Mouse (Mus musculus) midbrain, embryonic 16.5 days (tissue): ENCODE results near the gene Mapk3. TPM values are rescaled to one million over a fixed set of nuclear protein-coding genes. Genes with fewer than 3 reads are reported as not detected.
"Not testable (repeated sequence)": the region's sequence is repeated elsewhere in the genome, so short reads cannot be mapped to it uniquely, and the experiment has no call there.

Experiments used
- ATAC-seq: fragments of 200-750 bp; cut with Nextera tagmentation; 2 replicates; pipeline ENCODE4 v1.8.0; 2017; ENCODE audit warnings: moderate TSS enrichment
- H3K27ac ChIP-seq: fragments of 300-500 bp; sonication (generic); 2 replicates; pipeline ENCODE4 v1.5.1; 2014; ENCODE audit warnings: mild to moderate bottlenecking, low read length, mixed read lengths
- H3K27me3 ChIP-seq: fragments of 300-500 bp; sonication (generic); 2 replicates; pipeline ENCODE4 v1.6.1; 2014; ENCODE audit warnings: low read depth, low read length, mixed read lengths; ENCODE audit not compliant: control insufficient read depth, insufficient read depth
- H3K36me3 ChIP-seq: fragments of 300-500 bp; sonication (generic); 2 replicates; pipeline ENCODE4 v1.6.1; 2014; ENCODE audit warnings: mild to moderate bottlenecking, low read length, moderate library complexity, mixed read lengths; ENCODE audit not compliant: control insufficient read depth, insufficient read depth
- H3K4me1 ChIP-seq: fragments of 300-500 bp; sonication (generic); 2 replicates; pipeline ENCODE4 v1.6.1; 2014; ENCODE audit warnings: mild to moderate bottlenecking, low read length, mixed read lengths; ENCODE audit not compliant: control insufficient read depth, insufficient read depth
- H3K4me2 ChIP-seq: fragments of 300-500 bp; sonication (generic); 2 replicates; pipeline ENCODE4 v1.6.1; 2014; ENCODE audit warnings: mild to moderate bottlenecking, low read length, mixed read lengths
- H3K4me3 ChIP-seq: fragments of 300-500 bp; sonication (generic); 2 replicates; pipeline ENCODE4 v1.5.1; 2014; ENCODE audit warnings: low read depth, mild to moderate bottlenecking, low read length, moderate library complexity, mixed read lengths
- H3K9ac ChIP-seq: fragments of 300-500 bp; sonication (generic); 2 replicates; pipeline ENCODE4 v1.6.1; 2014; ENCODE audit warnings: low read depth, low read length, mixed read lengths
- H3K9me3 ChIP-seq: fragments of 300-500 bp; sonication (generic); replicated peaks from 2 replicates; pipeline ENCODE4 v1.6.1; 2014; ENCODE audit warnings: mild to moderate bottlenecking, low read length, mixed read lengths; ENCODE audit not compliant: control insufficient read depth, poor library complexity, severe bottlenecking
- WGBS: fragments of 180-500 bp; shearing (Covaris S2); extraction: QIAGEN DNeasy Blood & Tissue Kit; methylation state at CpG from one replicate; pipeline ENCODE4 v1.1.7; 2014; 5-methylcytosine and 5-hydroxymethylcytosine counted together
- polyA plus RNA-seq: library from polyadenylated mRNA; unstranded; fragments of >200 nt; fragmentation: Nextera tagmentation; extraction: Ambion mirVana; gene quantifications from 2 replicates; pipeline ENCODE4 v1.2.1, GENCODE M21; 2015

Mapk3 gene
- polyA plus RNA-seq, 1 experiment from 2014 or later, result 112 TPM

DNA sequence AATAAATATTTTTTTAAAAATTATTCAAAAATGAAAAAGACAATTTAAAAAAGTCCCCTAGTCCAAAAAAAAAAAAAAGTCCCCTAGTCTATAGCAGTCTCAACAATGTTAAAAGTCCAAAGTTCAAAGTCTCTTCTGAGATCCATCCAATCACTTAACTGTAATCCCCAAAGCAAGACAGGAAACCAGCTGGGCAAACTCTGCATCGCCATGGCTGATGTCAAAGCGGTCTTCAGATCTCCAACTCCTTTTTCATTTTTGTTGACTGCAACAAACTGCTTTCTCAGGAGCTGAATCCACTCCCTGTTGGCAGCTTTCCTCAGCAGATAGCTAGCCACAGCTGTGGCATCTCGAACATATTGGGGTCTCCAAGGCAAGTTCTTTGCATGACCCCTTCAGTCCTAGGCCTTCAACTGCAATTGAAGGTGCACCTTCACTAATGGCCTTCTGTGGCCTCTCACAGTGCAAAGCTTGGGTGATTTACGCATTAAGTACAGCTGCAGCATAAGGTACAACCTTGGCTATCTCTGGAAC is 29.1 kb upstream of the Mapk3 start:
- H3K27ac ChIP-seq, ATAC-seq, H3K4me2 ChIP-seq, H3K36me3 ChIP-seq, H3K9me3 ChIP-seq, H3K9ac ChIP-seq, H3K4me1 ChIP-seq, H3K4me3 ChIP-seq, H3K27me3 ChIP-seq: not testable (repeated sequence)
- WGBS, result 86% methylated on average over 4 of the region's 4 CpGs

DNA sequence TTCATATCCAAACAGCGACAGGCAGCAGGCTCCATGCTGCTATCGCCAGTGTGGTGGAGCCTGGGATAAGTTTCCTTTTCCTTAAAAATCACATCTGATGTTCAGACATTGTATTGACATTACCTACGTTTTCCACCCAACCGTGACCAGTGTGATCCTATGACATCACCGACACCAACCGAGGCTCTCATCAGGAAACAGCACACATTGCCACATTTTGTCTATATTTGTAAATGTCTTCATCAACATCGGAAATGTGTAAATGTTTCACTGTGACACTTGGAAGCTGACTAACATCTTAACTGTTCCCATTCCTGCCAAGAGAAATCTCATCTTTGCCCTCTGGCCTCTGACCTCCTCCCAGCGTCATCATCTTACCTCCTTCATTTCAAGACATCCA is 23.3 kb upstream of the Mapk3 start:
- no peaks in the 10 kb centered on the region for H3K36me3 ChIP-seq
- no peaks in the 10 kb centered on the region for H3K9me3 ChIP-seq
- WGBS, result 82% methylated on average over 8 of the region's 8 CpGs
- no peak overlapping the region for H3K27ac ChIP-seq
- H3K4me2 ChIP-seq, result no peak overlapping the region
- H3K4me1 ChIP-seq, result no peaks in the 10 kb centered on the region
- no peak overlapping the region for H3K9ac ChIP-seq
- ATAC-seq, result no peak
- H3K4me3 ChIP-seq, result no peak overlapping the region
- no peaks in the 10 kb centered on the region for H3K27me3 ChIP-seq

DNA sequence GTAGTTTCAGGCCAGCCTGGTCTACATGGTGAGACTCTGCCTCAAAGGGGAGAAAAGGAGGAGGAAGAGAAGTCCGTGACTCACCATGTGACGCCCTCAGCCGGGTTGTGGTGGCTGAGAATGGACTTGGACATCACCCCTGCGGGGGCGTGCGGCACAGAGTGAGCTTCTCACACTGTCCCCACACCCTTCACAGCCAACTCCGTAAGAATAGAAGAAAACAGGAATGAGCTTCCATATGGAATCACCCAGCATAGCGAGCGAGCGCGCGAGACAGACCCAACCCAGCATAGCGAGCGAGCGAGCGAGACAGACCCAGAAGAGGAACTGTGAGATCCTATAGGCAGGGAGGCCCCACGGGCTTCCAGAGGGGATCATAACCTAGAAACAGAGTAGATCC is 19.9 kb upstream of the Mapk3 start:
- Histone ChIP-seq H3K4me2 (no peak overlapping the region), H3K9me3 (no peaks in the 10 kb centered on the region), H3K9ac (no peak overlapping the region), H3K36me3 (no peaks in the 10 kb centered on the region), H3K27me3 (no peaks in the 10 kb centered on the region), H3K4me1 (no peaks in the 10 kb centered on the region), H3K4me3 (no peak overlapping the region), H3K27ac (no peak overlapping the region)
- no peak for ATAC-seq
- WGBS, result 83% methylated on average over 17 of the region's 17 CpGs

DNA sequence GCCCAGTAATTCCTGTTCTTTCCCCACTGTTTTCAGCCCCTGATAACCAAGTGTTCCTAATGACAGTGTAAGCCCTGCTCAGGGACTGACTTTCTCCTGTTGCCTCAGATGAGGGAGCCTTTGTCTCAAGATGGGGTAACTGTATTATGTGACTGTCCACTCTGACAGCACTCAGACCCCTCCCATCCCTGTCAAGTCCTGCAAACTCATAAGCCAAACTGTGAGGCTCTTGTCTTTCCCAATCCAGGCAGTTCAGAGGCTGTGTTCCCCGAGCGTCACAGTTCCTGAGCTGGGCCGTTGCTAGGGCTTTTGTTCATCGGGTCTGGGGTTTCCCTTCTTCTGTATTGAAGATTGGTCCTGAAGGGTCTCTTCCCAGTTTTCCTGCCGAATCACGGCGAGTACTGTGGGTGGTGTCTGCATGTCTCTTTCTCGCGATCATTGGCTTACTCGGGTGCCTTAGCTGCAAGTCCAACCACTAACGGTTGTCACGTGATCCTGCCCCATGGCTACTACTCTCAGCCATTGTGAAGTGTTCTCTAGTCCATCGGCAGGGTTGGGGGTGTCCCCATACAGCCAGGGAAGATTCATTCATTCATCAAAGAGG is 19.2 kb upstream of the Mapk3 start:
- H3K36me3 ChIP-seq, result no peaks in the 10 kb centered on the region
- H3K4me2 ChIP-seq, result no peak overlapping the region
- H3K27ac ChIP-seq, result no peak overlapping the region
- H3K4me1 ChIP-seq, result no peaks in the 10 kb centered on the region
- no peak overlapping the region for H3K9ac ChIP-seq
- no peak overlapping the region for H3K4me3 ChIP-seq
- 66% methylated on average over 13 of the region's 13 CpGs for WGBS
- H3K9me3 ChIP-seq, result no peaks in the 10 kb centered on the region
- no peaks in the 10 kb centered on the region for H3K27me3 ChIP-seq
- no peak for ATAC-seq

DNA sequence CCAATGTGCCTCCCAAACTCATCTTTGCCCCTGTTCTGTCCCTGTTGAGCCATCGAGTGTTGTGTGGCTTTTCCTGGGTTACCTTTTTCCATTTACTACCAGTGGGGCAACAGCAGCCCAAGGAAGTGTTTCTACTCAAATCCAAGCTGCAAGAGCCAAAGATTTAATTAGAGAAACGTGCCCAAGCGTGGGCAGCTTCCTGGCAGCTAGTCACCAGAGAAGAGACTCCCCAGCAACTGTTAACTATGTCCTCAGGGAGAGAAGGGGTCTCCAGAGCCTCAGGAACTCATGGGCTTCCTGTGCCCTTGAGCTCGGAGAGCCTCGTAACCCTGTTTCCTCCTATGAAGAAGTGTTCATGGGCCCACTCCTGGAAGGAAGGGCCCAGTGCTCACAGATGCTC is 18.4 kb upstream of the Mapk3 start:
- WGBS, result 86% methylated on average over 5 of the region's 5 CpGs
- Histone ChIP-seq H3K36me3 (no peaks in the 10 kb centered on the region), H3K4me2 (no peak overlapping the region), H3K27ac (no peak overlapping the region), H3K4me1 (no peaks in the 10 kb centered on the region), H3K9ac (no peak overlapping the region), H3K27me3 (no peaks in the 10 kb centered on the region), H3K9me3 (no peaks in the 10 kb centered on the region), H3K4me3 (no peak overlapping the region)
- no peak for ATAC-seq

DNA sequence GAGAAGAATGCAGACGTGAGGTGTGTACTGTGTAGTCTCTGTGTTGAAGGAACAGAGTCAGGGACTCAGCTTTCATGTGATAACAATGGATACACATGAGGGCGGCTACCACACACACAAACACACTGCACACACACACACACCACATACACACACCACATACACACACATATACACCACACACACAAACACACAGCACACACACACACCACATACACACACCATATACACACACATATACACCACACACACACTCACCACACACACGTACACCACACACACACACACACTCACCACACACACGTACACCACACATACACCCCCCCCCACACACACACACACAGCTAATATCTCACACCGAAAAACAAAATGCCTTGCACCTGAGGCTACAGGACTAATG is 17.9 kb upstream of the Mapk3 start:
- ATAC-seq, result no peak
- Histone ChIP-seq H3K4me1 (no peaks in the 10 kb centered on the region), H3K27me3 (no peaks in the 10 kb centered on the region), H3K4me3 (no peak overlapping the region), H3K9me3 (no peaks in the 10 kb centered on the region), H3K27ac (no peak overlapping the region), H3K9ac (no peak overlapping the region), H3K36me3 (no peaks in the 10 kb centered on the region), H3K4me2 (no peak overlapping the region)
- 81% methylated on average over 5 of the region's 5 CpGs for WGBS

DNA sequence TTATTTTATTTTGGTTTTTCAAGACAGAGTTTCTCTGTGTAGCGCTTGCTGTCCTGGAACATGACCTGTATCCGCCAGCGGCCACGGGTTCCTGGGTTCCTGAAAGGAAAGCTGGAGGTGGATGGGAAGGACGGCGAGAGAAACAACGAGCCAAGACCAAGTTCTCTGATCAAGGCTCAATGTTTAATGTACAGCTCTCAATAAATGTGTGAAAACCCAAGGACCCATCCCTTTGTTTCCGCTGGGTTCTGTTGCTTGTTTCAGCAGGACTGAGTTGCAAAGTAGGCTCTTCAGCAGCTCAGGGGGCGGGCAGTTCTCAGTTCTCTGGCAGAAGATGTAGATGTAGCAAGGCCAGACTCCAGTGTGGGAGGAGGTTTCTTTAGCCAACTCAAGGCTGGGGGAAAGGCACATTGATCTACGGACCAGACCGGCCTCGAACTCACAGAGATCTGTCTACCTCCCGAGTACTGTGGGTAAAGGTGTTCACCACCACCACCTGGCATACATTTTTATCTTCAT is 17.4 kb upstream of the Mapk3 start:
- Histone ChIP-seq H3K27me3 (no peaks in the 10 kb centered on the region), H3K36me3 (no peaks in the 10 kb centered on the region), H3K4me1 (no peaks in the 10 kb centered on the region), H3K9ac (no peak overlapping the region), H3K27ac (no peak overlapping the region), H3K9me3 (no peaks in the 10 kb centered on the region), H3K4me3 (no peak overlapping the region), H3K4me2 (no peak overlapping the region)
- WGBS, result 93% methylated on average over 13 of the region's 13 CpGs
- no peak for ATAC-seq

DNA sequence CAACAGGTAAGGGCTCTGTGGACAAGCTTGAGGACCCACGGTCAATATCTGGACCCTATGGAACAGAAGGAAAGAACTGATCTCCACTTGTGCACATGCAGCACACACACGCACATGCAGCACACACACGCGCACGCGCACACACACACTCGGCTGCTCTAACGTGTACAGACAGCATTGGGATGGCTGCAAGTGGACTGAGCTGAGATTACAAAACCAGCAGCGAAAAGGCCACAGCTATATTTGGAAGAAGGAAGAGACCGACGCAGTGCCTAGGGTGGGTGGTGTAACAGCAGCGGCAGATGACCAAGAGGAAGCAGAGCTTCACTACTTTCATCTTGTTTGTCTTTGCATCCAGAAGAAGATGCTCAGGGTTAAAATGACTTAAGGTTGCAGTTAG is 13.3 kb upstream of the Mapk3 start:
- 88% methylated on average over 12 of the region's 12 CpGs for WGBS
- Histone ChIP-seq H3K9ac (no peak overlapping the region), H3K4me2 (no peak overlapping the region), H3K36me3 (no peaks in the 10 kb centered on the region), H3K27ac (no peak overlapping the region), H3K9me3 (no peaks in the 10 kb centered on the region), H3K27me3 (no peaks in the 10 kb centered on the region), H3K4me3 (no peak overlapping the region), H3K4me1 (no peaks in the 10 kb centered on the region)
- no peak for ATAC-seq

DNA sequence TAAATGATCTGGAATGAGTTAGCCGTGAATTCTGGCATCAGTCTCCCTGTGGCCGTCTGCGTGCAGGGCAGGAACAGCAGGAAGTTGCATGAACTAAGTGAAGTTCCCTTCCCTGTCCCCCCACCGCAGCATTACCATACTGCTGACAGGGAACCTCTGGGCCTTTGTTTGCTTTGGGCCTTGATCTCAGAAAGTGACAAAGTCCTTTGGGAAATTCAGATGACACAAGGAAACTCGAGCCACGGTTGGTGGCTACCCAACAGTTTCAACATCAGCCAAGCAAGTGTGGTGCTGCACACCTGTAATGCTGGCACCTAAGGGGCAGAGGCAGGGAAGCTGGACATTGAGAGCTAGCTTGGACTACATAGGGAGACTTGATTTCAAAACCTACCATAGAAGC is 12.6 kb upstream of the Mapk3 start:
- Histone ChIP-seq H3K27ac (no peak overlapping the region), H3K9ac (no peak overlapping the region), H3K36me3 (no peaks in the 10 kb centered on the region), H3K4me1 (no peaks in the 10 kb centered on the region), H3K4me3 (no peak overlapping the region), H3K9me3 (no peaks in the 10 kb centered on the region), H3K4me2 (no peak overlapping the region), H3K27me3 (no peaks in the 10 kb centered on the region)
- ATAC-seq, result no peak
- WGBS, result 48% methylated on average over 6 of the region's 6 CpGs
